Mouse (Mus musculus) lung, adult 18-20 months (tissue): Measurements from ENCODE around the gene Fmo4.
"Not testable (repeated sequence)": the region's sequence is repeated elsewhere in the genome, so short reads cannot be mapped to it uniquely, and the experiment has no call there.

Experiments
- DNase-seq, 2 experiments: peaks; one replicate each; pipeline ENCODE4 v3.0.0; 2022; ENCODE audit warnings: mixed read lengths in 2 of 2

The Fmo4 gene

DNA sequence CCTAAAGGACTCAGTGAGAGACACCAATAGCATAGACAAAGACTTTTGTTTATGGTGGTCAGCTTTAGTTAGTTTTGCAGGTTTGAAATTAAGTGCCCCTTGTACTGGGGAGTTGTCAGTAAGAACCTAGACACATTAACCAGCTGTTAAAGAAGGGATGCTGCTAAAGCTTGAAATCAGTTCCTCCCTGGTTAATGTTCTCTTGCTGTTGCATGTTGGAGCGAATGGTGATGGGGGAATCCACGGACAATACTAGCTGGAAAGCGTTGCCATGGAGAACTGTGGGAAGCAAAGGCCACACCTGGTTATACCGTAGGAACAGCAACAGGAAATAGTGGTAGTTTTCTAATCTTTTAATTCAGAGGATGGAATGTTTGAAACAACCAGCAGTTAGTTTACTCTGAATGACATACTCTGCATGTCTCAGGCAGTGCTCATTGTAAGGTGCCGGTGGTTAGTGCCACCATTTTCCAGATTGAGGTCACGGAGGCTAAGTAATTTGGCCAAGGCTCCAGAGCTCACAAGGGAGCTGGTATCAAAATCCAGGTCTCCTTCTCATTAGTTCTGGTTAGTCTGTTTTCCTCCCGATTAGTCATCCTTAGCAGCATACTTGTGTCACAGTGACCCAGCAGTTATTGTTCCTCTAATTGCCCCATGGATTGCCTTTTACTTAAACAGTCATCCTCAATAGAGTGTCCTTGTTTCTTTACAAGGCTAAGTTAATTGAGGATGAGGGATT is 21.3 kb downstream of the Fmo4 start:
- no peak for DNase-seq

- DNase-seq = no peak
Measured at GRCm38 (mm10) chr1:162785222-162785621, 28.6 kb downstream of the Fmo4 start.

DNA sequence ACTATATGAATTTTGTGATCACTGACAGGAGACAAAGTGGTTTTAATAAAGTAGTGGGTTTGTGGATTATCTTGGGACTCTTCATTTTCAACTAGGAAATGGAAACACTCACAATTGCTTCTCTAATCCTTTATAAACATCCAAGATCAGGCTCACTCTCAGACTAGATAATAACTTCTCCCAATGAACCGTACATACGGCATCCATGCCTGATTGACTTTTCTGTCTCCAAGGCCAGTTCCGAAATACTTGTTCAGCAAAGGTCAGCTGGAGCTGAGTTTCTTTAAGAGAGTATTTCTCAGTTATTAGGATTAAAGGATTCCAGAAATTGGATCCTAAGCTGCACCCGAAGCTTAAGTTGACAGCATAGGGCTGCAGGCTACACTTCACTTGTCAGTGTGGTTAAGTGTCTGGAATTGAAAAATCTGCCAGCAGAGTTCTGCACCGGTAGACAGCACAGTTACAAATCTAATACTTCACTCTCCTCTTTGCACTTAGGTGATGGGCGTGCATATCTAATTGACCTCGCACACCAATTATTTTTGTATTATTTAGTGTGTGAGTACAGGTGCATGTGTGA is 30.0 kb downstream of the Fmo4 start:
- no peak for DNase-seq

GRCm38 (mm10) chr1:162781035-162781434 is 32.7 kb downstream of the Fmo4 start:
- DNase-seq = not testable (repeated sequence)

DNA sequence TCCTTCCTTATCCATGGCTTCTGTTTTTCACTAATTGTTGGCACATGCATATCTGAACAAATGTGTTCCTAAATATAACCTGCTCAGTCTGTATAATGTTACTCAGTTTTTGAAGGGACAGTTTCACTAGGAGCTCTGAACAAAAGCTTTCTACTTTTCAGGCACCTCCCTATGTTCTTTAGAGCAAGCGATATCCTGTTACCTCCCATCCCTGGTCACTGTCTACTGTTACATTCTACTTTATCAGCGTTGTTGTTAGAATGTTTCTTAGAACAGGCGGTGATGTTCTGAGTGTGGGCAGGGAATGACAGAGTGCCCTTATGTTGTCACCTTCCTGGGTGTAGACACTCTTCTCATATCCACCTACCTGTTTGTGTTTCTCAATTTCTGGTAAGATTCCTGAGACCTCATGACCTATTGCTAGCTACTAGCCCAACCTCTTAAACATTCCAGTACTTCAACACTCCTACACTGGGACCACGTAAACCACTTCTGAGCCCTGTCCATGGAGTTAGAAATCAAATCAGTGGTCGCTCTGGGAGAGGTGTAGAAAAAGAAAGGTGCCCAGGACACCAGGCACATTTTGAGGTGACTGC is 35.7 kb downstream of the Fmo4 start:
- peak in 1 of 2 experiments; percentile 11 for DNase-seq

GRCm38 (mm10) chr1:162773661-162774060 is 40.1 kb downstream of the Fmo4 start:
- no peak for DNase-seq

DNA sequence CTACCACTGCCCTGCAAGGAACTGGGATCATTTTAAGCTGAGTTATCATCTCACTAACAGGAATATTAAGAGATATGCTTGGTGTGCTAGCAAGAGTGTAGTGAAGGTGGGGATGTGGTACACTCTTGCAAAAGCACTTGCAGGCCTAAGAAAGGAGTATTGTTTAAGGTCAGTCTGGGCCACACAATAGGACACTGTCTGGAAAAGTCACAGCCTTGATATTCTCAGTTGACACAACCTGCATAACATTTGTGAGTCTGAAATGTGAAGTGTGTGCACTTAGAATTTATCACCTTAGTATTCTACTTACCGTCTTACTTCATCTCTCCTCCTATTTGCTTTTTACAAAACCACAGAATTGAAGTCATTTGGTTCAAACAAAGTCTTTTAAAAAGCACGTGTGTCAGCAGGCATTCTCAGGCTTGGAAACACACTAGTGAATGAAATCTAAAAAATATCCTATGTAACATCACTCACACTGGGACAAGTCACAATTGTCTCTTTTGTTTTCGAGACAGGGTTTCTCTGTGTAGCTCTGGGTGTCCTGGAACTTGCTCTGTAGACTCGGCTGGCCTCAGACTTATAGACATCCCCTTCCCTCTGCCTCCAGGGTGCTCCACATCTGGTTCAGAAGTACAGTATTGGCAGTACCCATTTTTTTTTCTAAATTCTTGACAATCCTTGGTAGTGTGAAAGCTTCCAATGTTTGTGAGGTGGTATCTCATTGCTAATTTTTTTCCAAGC is 42.0 kb downstream of the Fmo4 start:
- DNase-seq = no peak

GRCm38 (mm10) chr1:162752009-162752408 is 61.8 kb downstream of the Fmo4 start:
- DNase-seq = no peak

DNA sequence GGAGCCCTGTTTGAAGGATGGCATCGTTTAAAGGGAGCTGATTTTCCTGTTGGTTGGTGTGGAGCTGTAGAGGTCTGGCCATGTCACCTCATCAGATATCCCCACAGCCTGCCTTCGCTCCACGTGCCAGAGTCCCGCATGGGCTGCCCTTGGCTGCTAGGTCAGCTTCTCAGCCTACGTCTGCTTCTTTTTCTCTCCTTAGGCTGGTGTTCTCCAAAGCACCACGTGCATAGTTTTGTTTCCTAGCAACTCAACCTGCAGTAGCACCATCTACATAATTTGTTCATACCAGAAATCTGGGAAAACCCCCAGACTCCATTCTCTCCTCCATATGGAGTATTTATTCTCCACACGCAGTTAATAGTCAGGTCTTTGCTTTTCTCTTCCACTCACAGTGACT is 64.2 kb downstream of the Fmo4 start:
- no peak for DNase-seq

GRCm38 (mm10) chr1:162748761-162749160 is 65.0 kb downstream of the Fmo4 start:
- DNase-seq = no peak
